ENCODE assay signal across 8 mouse cellular contexts in the genomic region with DNA sequence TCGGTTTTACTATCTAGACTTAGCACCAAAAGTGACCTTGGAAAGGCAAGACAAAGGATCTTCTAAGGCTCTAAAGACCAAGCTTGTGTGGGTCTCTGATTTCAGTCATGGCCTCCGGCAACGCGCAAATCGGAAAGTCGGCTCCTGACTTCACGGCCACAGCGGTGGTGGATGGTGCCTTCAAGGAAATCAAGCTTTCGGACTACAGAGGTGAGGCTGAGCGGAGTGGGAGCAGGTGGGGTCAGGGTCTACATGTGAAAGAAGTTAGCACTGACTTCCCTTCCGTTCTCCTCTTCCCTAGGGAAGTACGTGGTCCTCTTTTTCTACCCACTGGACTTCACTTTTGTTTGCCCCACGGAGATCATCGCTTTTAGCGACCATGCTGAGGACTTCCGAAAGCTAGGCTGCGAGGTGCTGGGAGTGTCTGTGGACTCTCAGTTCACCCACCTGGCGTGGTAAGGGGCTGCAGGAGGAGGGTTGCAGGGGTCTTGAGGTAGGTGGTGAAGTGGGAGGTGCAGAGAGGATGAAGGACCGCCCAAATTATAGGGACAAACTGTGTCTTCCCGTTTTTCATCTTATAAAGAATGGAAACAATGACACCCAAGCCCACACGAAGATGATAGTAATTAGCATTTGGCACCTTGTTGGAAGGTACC. TPM values are rescaled to one million over a fixed set of nuclear protein-coding genes. Genes with fewer than 3 reads are reported as not detected.
A peak's percentile ranks its signal among the peaks of the same experiment; 100 is the strongest.
DNase-seq lines count a peak whose midpoint lies in the region; ATAC-seq and TF ChIP-seq lines count a peak whose summit lies in the region.

No protein-coding gene starts in this region.

- peaks cover 44% of the 10 kb centered on the region for H3K36me3 ChIP-seq in heart, embryonic 12.5 days
- peaks cover 15% of the 10 kb centered on the region for H3K36me3 ChIP-seq in ES-E14 (ENCODE audit: control insufficient read depth, insufficient read depth, low read length, poor library complexity, severe bottlenecking)
- H3K36me3 ChIP-seq in forebrain, embryonic 15.5 days: peaks cover 36% of the 10 kb centered on the region
- peaks cover 3% of the 10 kb centered on the region for H3K36me3 ChIP-seq in liver, adult 2 months (ENCODE audit: control insufficient read depth, insufficient read depth, low read length)

- no peaks in the 10 kb centered on the region for H3K9me3 ChIP-seq in heart, embryonic 12.5 days (replicated peaks)
- H3K9me3 ChIP-seq in ES-E14 (ENCODE audit: control insufficient read depth, insufficient read depth, low read depth, low read length): no peaks in the 10 kb centered on the region
- no peaks in the 10 kb centered on the region for H3K9me3 ChIP-seq in forebrain, embryonic 15.5 days

- H3K27ac ChIP-seq in heart, embryonic 12.5 days (ENCODE audit: poor library complexity, severe bottlenecking): peak overlapping the region; percentile 84
- H3K27ac ChIP-seq in ES-E14 (ENCODE audit: insufficient read depth, low read depth, low read length, poor library complexity, severe bottlenecking): no peak overlapping the region
- peak overlapping the region; percentile 72 for H3K27ac ChIP-seq in forebrain, embryonic 15.5 days (replicated peaks)
- H3K27ac ChIP-seq in liver, adult 2 months (replicated peaks; ENCODE audit: insufficient read depth, low read depth, low read length): no peak overlapping the region

- 11% methylated on average over 21 of the region's 21 CpGs for WGBS in heart, embryonic 12.5 days
- 4% methylated on average over 21 of the region's 21 CpGs for WGBS in forebrain, embryonic 15.5 days
- 25% methylated on average over 21 of the region's 21 CpGs for WGBS in liver, adult 2 months

- in situ Hi-C loops in ES-E14 (cut with MboI; ENCODE audit: low sequenced_read_pairs in 2 of 2, unreplicated experiment in 2 of 2): loop anchor here in 1 of 2 experiments (25.0 kb wide), 1 partner anchor 442 kb away; no protein-coding TSS in a partner anchor

- TF ChIP-seq CTCF in liver, adult 2 months (IDR thresholded peaks at IDR 0.05; ENCODE audit: low read depth, low read length): no peak

- peak overlapping the region; percentile 93 for H3K9ac ChIP-seq in heart, embryonic 12.5 days
- peak overlapping the region; percentile 90 for H3K9ac ChIP-seq in ES-E14 (ENCODE audit: insufficient read depth, low read depth, low read length, poor library complexity, severe bottlenecking)
- peak overlapping the region; percentile 88 for H3K9ac ChIP-seq in forebrain, embryonic 15.5 days (replicated peaks)
- H3K9ac ChIP-seq in liver, adult 2 months (ENCODE audit: low read depth, low read length): peak overlapping the region; percentile 62

- peak overlapping the region; percentile 85 for H3K4me3 ChIP-seq in heart, embryonic 12.5 days
- peak overlapping the region; percentile 77 to 96 for H3K4me3 ChIP-seq in ES-E14 (ENCODE audit: insufficient read depth in 1 of 2, low read depth in 1 of 2, low read length in 2 of 2, poor library complexity in 1 of 2, severe bottlenecking in 1 of 2)
- peak overlapping the region; percentile 74 for H3K4me3 ChIP-seq in forebrain, embryonic 15.5 days
- peak overlapping the region; percentile 68 for H3K4me3 ChIP-seq in liver, adult 2 months (ENCODE audit: insufficient read depth, low read depth, low read length)

- H3K4me1 ChIP-seq in heart, embryonic 12.5 days (replicated peaks): peaks cover 42% of the 10 kb centered on the region
- H3K4me1 ChIP-seq in ES-E14 (ENCODE audit: control insufficient read depth in 2 of 2, insufficient read depth in 2 of 2, low read length in 2 of 2, poor library complexity in 1 of 2): peaks cover 4 to 16% of the 10 kb centered on the region in 2 experiments; a peak in 3 of 4 replicates
- peaks cover 51% of the 10 kb centered on the region for H3K4me1 ChIP-seq in forebrain, embryonic 15.5 days
- peaks cover 24% of the 10 kb centered on the region for H3K4me1 ChIP-seq in liver, adult 2 months (ENCODE audit: control insufficient read depth, insufficient read depth, low read length)

- no peak for TF ChIP-seq POLR2A in liver, adult 2 months (IDR thresholded peaks at IDR 0.05; ENCODE audit: extremely low read depth, insufficient read depth, low read length)

- peak overlapping the region; percentile 96 for H3K4me2 ChIP-seq in heart, embryonic 12.5 days
- H3K4me2 ChIP-seq in forebrain, embryonic 15.5 days (replicated peaks): peak overlapping the region; percentile 86

- H3K79me2 ChIP-seq in liver, adult 2 months (ENCODE audit: control insufficient read depth, insufficient read depth, low read length): no peaks in the 10 kb centered on the region

- no peak for DNase-seq in heart, adult 9 months (ENCODE audit: low spot score in 2 of 2)
- DNase-seq in ES-E14 (ENCODE audit: low read depth, low spot score): no peak
- DNase-seq in liver, adult 2 months (ENCODE audit: extremely low read depth, low read depth, low spot score): no peak
- no peak for DNase-seq in frontal cortex, adult 2 months (ENCODE audit: extremely low spot score in 1 of 2, low spot score in 1 of 2)
- no peak for DNase-seq in cerebellum, postnatal 25 days

- H3K27me3 ChIP-seq in heart, embryonic 12.5 days (replicated peaks): no peaks in the 10 kb centered on the region
- no peaks in the 10 kb centered on the region for H3K27me3 ChIP-seq in forebrain, embryonic 15.5 days
- no peaks in the 10 kb centered on the region for H3K27me3 ChIP-seq in liver, adult 2 months (ENCODE audit: control insufficient read depth, insufficient read depth, low read length)

- ATAC-seq in heart, embryonic 12.5 days (ENCODE audit: insufficient number of reproducible peaks, low FRiP score): no peak
- ATAC-seq in forebrain, embryonic 15.5 days (replicated peaks): no peak
- no peak for ATAC-seq in erythroid progenitor cell, adult 5-6 weeks (replicated peaks; ENCODE audit: low FRiP score, poor library complexity, severe bottlenecking)

TF ChIP-seq in ES-E14, 5 proteins besides CTCF, POLR2A, EP300 and RAD21:
- no peak for TF ChIP-seq ZNF384 (IDR thresholded peaks at IDR 0.05; ENCODE audit: low read depth, low read length)
- TF ChIP-seq CHD2 (IDR thresholded peaks at IDR 0.05; ENCODE audit: low read depth, low read length): no peak
- TF ChIP-seq ZC3H11A (IDR thresholded peaks at IDR 0.05; ENCODE audit: borderline replicate concordance, low read depth, low read length): no peak
- no peak for TF ChIP-seq HCFC1 (IDR thresholded peaks at IDR 0.05; ENCODE audit: borderline replicate concordance, insufficient read depth, low read length)
- no peak for TF ChIP-seq MAFK (IDR thresholded peaks at IDR 0.05; ENCODE audit: insufficient read depth, low read depth, low read length)

RNA-seq across cellular contexts. Expression of a gene that starts 0.7 kb away (rescaled TPM):
- 77.1 and 79.0 TPM in 2 replicates for polyA plus RNA-seq in heart, embryonic 12.5 days (2016; fragmentation: Nextera tagmentation; extraction: Ambion mirVana)
- total RNA-seq in ES-E14 (2012; rRNA removed): 160 and 174 TPM in 2 replicates
- 96.4 and 98.5 TPM in 2 replicates for polyA plus RNA-seq in forebrain, embryonic 15.5 days (2015; fragmentation: Nextera tagmentation; extraction: Ambion mirVana)
- 17.1 and 24.5 TPM in 2 replicates for total RNA-seq in liver, adult 2 months (2014; rRNA removed)
- polyA plus RNA-seq in liver, adult 2 months (2012; rRNA removed): 25.6 and 28.3 TPM in 2 replicates
- 37.5 and 39.7 TPM in 2 replicates for polyA plus RNA-seq in frontal cortex, adult 2 months (2012; rRNA removed)
- total RNA-seq in erythroid progenitor cell, adult 5-6 weeks (2015; ENCODE audit: low replicate concordance): 82.6 and 141 TPM in 2 replicates
- 63.3 and 93.8 TPM in 2 replicates for total RNA-seq in erythroid progenitor cell, adult 5-6 weeks (2017; ENCODE audit: low replicate concordance)

RNA-seq across cellular contexts. Expression of a gene that starts 0.9 kb away (rescaled TPM):
- 638 and 672 TPM in 2 replicates for polyA plus RNA-seq in heart, embryonic 12.5 days (2016; fragmentation: Nextera tagmentation; extraction: Ambion mirVana)
- 259 and 328 TPM in 2 replicates for total RNA-seq in ES-E14 (2012; rRNA removed)
- polyA plus RNA-seq in forebrain, embryonic 15.5 days (2015; fragmentation: Nextera tagmentation; extraction: Ambion mirVana): 1,445 and 1,467 TPM in 2 replicates
- total RNA-seq in liver, adult 2 months (2014; rRNA removed): 135 and 157 TPM in 2 replicates
- polyA plus RNA-seq in liver, adult 2 months (2012; rRNA removed): 110 and 142 TPM in 2 replicates
- 318 and 332 TPM in 2 replicates for polyA plus RNA-seq in frontal cortex, adult 2 months (2012; rRNA removed)
- total RNA-seq in erythroid progenitor cell, adult 5-6 weeks (2015; ENCODE audit: low replicate concordance): 2,168 and 2,598 TPM in 2 replicates
- 2,812 and 2,913 TPM in 2 replicates for total RNA-seq in erythroid progenitor cell, adult 5-6 weeks (2017; ENCODE audit: low replicate concordance)

RNA-seq across cellular contexts. Expression of a gene that starts 1.0 kb away (rescaled TPM):
- polyA plus RNA-seq in heart, embryonic 12.5 days (2016; fragmentation: Nextera tagmentation; extraction: Ambion mirVana): not detected in 2 replicates
- total RNA-seq in ES-E14 (2012; rRNA removed): not detected in 2 replicates
- polyA plus RNA-seq in forebrain, embryonic 15.5 days (2015; fragmentation: Nextera tagmentation; extraction: Ambion mirVana): not detected in 2 replicates
- total RNA-seq in liver, adult 2 months (2014; rRNA removed): not detected in 2 replicates
- polyA plus RNA-seq in liver, adult 2 months (2012; rRNA removed): 1.0 TPM in 1 of 2 replicates, not detected in the other
- not detected in 2 replicates for polyA plus RNA-seq in frontal cortex, adult 2 months (2012; rRNA removed)
- total RNA-seq in erythroid progenitor cell, adult 5-6 weeks (2015; ENCODE audit: low replicate concordance): not detected in 2 replicates
- total RNA-seq in erythroid progenitor cell, adult 5-6 weeks (2017; ENCODE audit: low replicate concordance): not detected in 2 replicates

RNA-seq across cellular contexts. Expression of a gene that starts 8.3 kb away (rescaled TPM):
- polyA plus RNA-seq in heart, embryonic 12.5 days (2016; fragmentation: Nextera tagmentation; extraction: Ambion mirVana): 11.9 and 13.2 TPM in 2 replicates
- 53.8 and 57.6 TPM in 2 replicates for total RNA-seq in ES-E14 (2012; rRNA removed)
- polyA plus RNA-seq in forebrain, embryonic 15.5 days (2015; fragmentation: Nextera tagmentation; extraction: Ambion mirVana): 7.6 TPM in 2 replicates
- total RNA-seq in liver, adult 2 months (2014; rRNA removed): 29.5 and 45.6 TPM in 2 replicates
- polyA plus RNA-seq in liver, adult 2 months (2012; rRNA removed): 12.3 and 17.9 TPM in 2 replicates
- 52.0 and 106 TPM in 2 replicates for polyA plus RNA-seq in frontal cortex, adult 2 months (2012; rRNA removed)
- 8.0 and 12.3 TPM in 2 replicates for total RNA-seq in erythroid progenitor cell, adult 5-6 weeks (2015; ENCODE audit: low replicate concordance)
- 10.4 and 15.1 TPM in 2 replicates for total RNA-seq in erythroid progenitor cell, adult 5-6 weeks (2017; ENCODE audit: low replicate concordance)

RNA-seq across cellular contexts. Expression of a gene that starts 20.1 kb away (rescaled TPM):
- 7.2 and 7.7 TPM in 2 replicates for polyA plus RNA-seq in heart, embryonic 12.5 days (2016; fragmentation: Nextera tagmentation; extraction: Ambion mirVana)
- total RNA-seq in ES-E14 (2012; rRNA removed): 28.6 and 52.9 TPM in 2 replicates
- polyA plus RNA-seq in forebrain, embryonic 15.5 days (2015; fragmentation: Nextera tagmentation; extraction: Ambion mirVana): 28.0 and 29.7 TPM in 2 replicates
- total RNA-seq in liver, adult 2 months (2014; rRNA removed): 12.4 and 14.2 TPM in 2 replicates
- 9.6 and 12.5 TPM in 2 replicates for polyA plus RNA-seq in liver, adult 2 months (2012; rRNA removed)
- 20.7 and 26.0 TPM in 2 replicates for polyA plus RNA-seq in frontal cortex, adult 2 months (2012; rRNA removed)
- 0.42 and 0.72 TPM in 2 replicates for total RNA-seq in erythroid progenitor cell, adult 5-6 weeks (2015; ENCODE audit: low replicate concordance)
- total RNA-seq in erythroid progenitor cell, adult 5-6 weeks (2017; ENCODE audit: low replicate concordance): 2.6 and 4.6 TPM in 2 replicates

Comparison
In these comparisons a context has a peak if more than half of its experiments do, and no peak if none do; other contexts are left out.
1. H3K27ac ChIP-seq: peak in heart, embryonic 12.5 days (single experiment) and forebrain, embryonic 15.5 days (single experiment); none in ES-E14 (single experiment) and liver, adult 2 months (single experiment).
2. Peak in every context shown above with its lines, with median percentiles within 50 percentile points of each other: H3K4me3 ChIP-seq and H3K9ac ChIP-seq.